Mouse (Mus musculus) heart, adult 8-10 months (tissue): ENCODE results near the gene Drd1. TPM values are rescaled to one million over a fixed set of nuclear protein-coding genes. Genes with fewer than 3 reads are reported as not detected.

Experiments used
- total RNA-seq, 4 experiments: library from RNA; stranded (reverse); gene quantifications; 2 replicates each; pipeline ENCODE4 v1.2.4; 2022

The Drd1 gene
- total RNA-seq, 4 experiments from 2014 or later, result 0.17 to 0.53 (median 0.25) TPM

Other genes with a start within 250 kb of the Drd1 start
- gene Sfxn1, start 16.2 kb upstream of the Drd1 start, total RNA-seq, result 1 to 10 TPM; 6.5 to 9.9 (median 8.4) TPM
- gene Hrh2, start 136.4 kb upstream of the Drd1 start, total RNA-seq, result under 1 TPM; 0.60 to 0.75 (median 0.64) TPM